Mouse (Mus musculus): Measurements from ENCODE around the gene Myh1. TPM values are rescaled to one million over a fixed set of nuclear protein-coding genes. Genes with fewer than 3 reads are reported as not detected.

Gene Myh1
- 0.10 and 0.17 TPM in 2 replicates for polyA plus RNA-seq (2015; fragmentation: Nextera tagmentation; extraction: Ambion mirVana)

DNA sequence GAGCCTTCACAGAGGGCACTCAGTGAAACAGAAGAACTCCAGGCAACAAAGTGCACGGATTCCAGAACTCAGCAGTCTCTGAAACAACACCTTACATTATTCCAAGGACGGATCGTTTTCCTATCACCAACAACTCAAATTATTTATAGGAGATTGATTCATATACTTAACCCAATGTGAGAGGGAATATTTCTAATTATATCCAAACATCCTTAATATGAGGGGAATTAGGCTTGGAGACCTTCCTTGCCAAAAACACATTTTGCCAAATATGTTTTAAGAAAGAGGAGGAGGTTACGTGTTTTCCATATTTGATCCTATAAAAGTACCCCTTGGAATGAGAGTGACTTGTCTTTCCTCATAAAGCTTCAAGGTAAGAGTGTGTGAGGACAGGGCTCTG lies at the start of gene Myh1:
Gene Myh1 (plus strand): TSS at position 301 of the 400 bp plus-strand sequence.
- Histone ChIP-seq H3K27ac (no peak within 1 kb of the TSS), H3K4me2 (no peak within 1 kb of the TSS), H3K4me3 (replicated peaks) (no peak within 1 kb of the TSS), H3K36me3 (no peaks in the 10 kb centered on the region), H3K9ac (no peak within 1 kb of the TSS), H3K4me1 (no peaks in the 10 kb centered on the region), H3K27me3 (no peaks in the 10 kb centered on the region), H3K9me3 (replicated peaks) (no peaks in the 10 kb centered on the region)
- WGBS: 74% methylated on average over 4 of the region's 4 CpGs
- no peak for ATAC-seq (replicated peaks; ENCODE audit: low FRiP score)

DNA sequence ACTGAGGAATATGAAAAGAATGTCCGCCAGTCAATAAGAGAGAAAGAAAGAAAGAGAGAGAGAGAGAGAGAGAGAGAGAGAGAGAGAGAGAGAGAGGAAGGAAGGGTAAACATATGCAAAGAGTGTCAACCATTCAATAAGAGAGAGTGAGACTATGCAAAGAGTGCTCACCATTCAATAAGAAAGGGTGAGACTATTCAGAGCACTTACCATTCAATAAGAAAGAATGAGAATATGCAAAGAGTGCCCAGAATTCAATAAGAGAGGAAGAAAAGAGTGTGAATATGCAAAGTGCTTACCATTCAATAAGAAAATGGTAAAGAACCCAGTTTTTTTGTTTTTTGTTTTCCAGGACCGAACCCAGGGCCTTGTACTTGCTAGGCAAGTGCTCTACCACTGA lies 49.6 kb upstream of the Myh1 start:
- H3K9ac ChIP-seq: no peak overlapping the region
- H3K4me2 ChIP-seq: no peak overlapping the region
- H3K27me3 ChIP-seq: no peaks in the 10 kb centered on the region
- no peaks in the 10 kb centered on the region for H3K9me3 ChIP-seq (replicated peaks)
- H3K4me1 ChIP-seq: no peaks in the 10 kb centered on the region
- 89% methylated on average over 2 of the region's 2 CpGs for WGBS
- H3K27ac ChIP-seq: no peak overlapping the region
- H3K4me3 ChIP-seq (replicated peaks): no peak overlapping the region
- H3K36me3 ChIP-seq: no peaks in the 10 kb centered on the region
- ATAC-seq (replicated peaks; ENCODE audit: low FRiP score): no peak

DNA sequence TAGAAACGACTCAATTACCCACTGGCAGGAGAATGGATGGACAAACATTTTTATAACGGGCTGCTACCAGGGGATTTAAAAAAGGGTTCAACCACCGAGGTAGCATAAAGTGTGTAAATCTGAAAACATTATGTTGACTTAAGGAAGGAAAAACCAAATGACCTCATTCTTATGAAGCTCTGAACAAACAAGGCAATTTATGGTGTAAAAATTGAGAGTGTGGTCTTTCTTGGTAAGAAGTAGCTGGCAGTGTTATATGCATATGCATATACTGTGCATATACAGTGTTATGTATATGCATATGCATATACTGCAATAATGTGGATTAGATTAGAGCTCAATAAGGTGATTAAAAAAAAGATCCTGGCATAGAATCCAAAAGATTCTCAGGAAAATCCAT lies 48.7 kb upstream of the Myh1 start:
- Histone ChIP-seq H3K4me1 (no peaks in the 10 kb centered on the region), H3K4me3 (replicated peaks) (no peak overlapping the region), H3K27ac (no peak overlapping the region), H3K9ac (no peak overlapping the region), H3K9me3 (replicated peaks) (no peaks in the 10 kb centered on the region), H3K27me3 (no peaks in the 10 kb centered on the region), H3K36me3 (no peaks in the 10 kb centered on the region), H3K4me2 (no peak overlapping the region)
- no peak for ATAC-seq (replicated peaks; ENCODE audit: low FRiP score)
- WGBS: 65% methylated on average over 3 of the region's 3 CpGs

DNA sequence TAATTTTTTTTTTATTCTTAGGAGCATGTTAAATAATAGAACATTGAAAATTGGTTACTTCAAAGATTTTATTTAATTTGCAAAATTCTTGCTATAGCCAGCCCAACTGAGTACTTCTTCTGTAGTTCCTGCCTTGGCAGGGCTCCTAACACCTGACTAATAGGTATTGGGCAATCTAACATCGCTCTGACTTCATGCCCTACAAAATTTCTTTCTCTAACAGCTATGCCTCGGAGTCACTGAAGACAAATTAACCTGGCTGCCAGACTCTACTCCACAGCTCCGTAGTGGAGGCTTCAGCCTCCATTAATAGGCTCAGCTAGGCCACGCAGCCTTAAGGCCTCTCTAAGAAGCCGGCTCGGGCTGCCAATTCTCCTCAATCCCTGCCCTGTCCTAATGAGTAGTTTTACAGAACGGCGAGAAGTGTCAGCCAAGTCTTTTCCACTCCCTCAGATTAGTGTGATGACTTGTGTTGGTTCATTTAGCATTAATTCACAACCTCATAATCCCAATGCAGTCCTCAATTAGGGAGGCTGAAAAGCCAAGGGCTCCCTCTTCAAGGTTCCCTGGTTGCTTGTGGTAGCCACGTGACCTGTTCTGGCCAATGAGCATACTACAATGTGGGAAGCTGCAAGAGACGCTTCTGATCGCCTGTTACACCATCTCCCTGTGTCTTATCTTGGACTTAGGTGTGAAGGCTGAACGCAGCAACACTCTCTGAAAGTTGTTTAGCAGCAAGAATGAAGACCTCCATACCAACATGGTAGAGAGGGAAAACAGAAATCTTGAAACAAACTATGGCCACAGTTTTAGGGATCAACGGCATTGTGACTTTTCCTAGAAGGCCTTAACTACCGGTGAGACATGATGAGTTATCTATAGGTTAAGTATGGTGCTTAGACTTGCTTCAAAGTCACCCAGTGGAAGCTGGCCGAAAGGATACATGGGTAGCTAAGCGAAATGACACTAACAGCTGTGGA lies 47.9 kb upstream of the Myh1 start:
- 87% methylated on average over 16 of the region's 16 CpGs for WGBS
- H3K4me1 ChIP-seq: no peaks in the 10 kb centered on the region
- H3K9ac ChIP-seq: no peak overlapping the region
- no peak overlapping the region for H3K27ac ChIP-seq
- no peak for ATAC-seq (replicated peaks; ENCODE audit: low FRiP score)
- no peaks in the 10 kb centered on the region for H3K9me3 ChIP-seq (replicated peaks)
- no peaks in the 10 kb centered on the region for H3K36me3 ChIP-seq
- no peak overlapping the region for H3K4me3 ChIP-seq (replicated peaks)
- H3K27me3 ChIP-seq: no peaks in the 10 kb centered on the region
- no peak overlapping the region for H3K4me2 ChIP-seq

DNA sequence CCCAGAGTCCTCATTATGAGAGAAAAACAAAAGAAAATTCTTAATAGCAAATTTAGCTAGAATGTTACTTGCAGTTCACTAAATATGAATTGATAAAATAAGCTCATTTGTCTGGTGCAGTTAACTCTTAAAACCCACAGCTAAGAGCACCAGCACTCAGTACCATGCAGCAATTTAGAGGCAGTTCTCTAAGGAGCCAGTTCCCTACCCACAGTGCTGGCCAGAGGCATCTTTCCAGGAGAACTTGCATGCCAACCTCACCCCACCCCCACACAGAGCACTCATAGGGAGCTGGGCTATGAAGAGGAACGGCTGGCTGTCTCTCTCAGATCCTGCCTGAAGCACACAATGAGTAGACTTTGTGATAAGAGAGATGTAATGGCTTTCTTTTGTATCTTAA lies 46.7 kb upstream of the Myh1 start:
- Histone ChIP-seq H3K27ac (no peak overlapping the region), H3K9ac (no peak overlapping the region), H3K36me3 (no peaks in the 10 kb centered on the region), H3K4me1 (no peaks in the 10 kb centered on the region), H3K4me2 (no peak overlapping the region), H3K9me3 (replicated peaks) (no peaks in the 10 kb centered on the region), H3K4me3 (replicated peaks) (no peak overlapping the region), H3K27me3 (no peaks in the 10 kb centered on the region)
- ATAC-seq (replicated peaks; ENCODE audit: low FRiP score): no peak
- WGBS: 30% methylated on average over 1 of the region's 1 CpGs

DNA sequence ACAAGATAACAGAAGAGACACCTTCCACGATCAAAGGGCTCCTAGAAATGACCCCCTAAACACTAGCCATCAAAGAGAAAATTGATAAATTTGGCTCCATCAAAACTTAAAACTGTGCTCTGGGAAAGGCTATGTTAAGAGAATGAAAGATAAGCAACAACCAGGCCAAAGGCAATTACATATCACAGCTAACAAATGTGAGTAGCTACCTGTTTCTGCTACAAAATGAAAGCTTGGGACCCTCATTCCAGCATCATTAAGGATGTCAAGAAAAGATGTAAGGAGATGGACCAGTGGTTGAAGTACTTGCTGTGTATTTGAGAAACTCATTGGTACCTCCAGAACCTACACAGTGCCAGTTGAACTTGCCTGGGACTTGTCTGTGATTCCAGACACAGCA lies 46.0 kb upstream of the Myh1 start:
- H3K4me3 ChIP-seq (replicated peaks): no peak overlapping the region
- H3K4me1 ChIP-seq: no peaks in the 10 kb centered on the region
- H3K27ac ChIP-seq: no peak overlapping the region
- 76% methylated on average over 1 of the region's 1 CpGs for WGBS
- no peak overlapping the region for H3K9ac ChIP-seq
- H3K9me3 ChIP-seq (replicated peaks): no peaks in the 10 kb centered on the region
- H3K4me2 ChIP-seq: no peak overlapping the region
- H3K27me3 ChIP-seq: no peaks in the 10 kb centered on the region
- no peak for ATAC-seq (replicated peaks; ENCODE audit: low FRiP score)
- no peaks in the 10 kb centered on the region for H3K36me3 ChIP-seq

DNA sequence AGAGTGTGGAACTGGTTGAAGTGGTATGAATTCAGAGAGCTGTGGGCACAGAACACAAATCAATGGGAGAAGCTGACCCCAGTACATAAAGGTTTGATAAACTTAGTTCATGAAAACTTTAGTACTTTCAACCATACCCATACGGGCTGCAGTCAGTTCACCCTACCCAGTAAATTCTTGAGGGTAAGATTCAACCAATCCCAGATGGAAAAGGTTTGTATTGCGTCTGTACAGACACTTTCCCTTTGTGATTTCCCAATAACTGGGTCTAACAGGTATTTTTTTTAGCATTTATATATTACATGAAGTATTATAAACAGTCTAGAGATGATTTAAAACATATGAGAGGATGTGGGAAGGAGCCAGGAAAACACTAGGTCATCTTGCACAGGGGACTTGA lies 44.2 kb upstream of the Myh1 start:
- Histone ChIP-seq H3K4me2 (no peak overlapping the region), H3K4me1 (no peaks in the 10 kb centered on the region), H3K9me3 (replicated peaks) (no peaks in the 10 kb centered on the region), H3K27ac (no peak overlapping the region), H3K27me3 (no peaks in the 10 kb centered on the region), H3K4me3 (replicated peaks) (no peak overlapping the region), H3K36me3 (no peaks in the 10 kb centered on the region), H3K9ac (no peak overlapping the region)
- no peak for ATAC-seq (replicated peaks; ENCODE audit: low FRiP score)
- 88% methylated on average over 2 of the region's 2 CpGs for WGBS

DNA sequence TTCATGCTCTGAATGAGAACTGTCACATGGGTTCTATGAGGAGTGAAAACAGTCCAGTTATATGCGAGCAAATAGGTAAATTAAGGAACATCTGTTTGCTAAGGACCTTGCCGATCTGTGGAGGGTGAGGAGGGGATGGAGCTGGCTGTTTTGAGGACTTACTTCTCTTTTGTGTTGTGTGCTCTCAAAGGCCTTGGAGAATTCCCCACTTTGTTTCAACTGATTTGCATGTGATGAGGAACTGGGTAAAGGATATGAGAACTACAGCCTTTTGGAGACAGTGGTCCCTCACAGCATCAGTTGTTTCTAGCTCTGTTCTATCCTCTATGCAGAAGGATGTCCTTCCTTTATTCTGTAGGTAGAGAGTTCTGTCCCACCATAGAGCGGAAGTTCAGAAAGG lies 39.7 kb upstream of the Myh1 start:
- no peak for ATAC-seq (replicated peaks; ENCODE audit: low FRiP score)
- Histone ChIP-seq H3K36me3 (no peaks in the 10 kb centered on the region), H3K9me3 (replicated peaks) (no peaks in the 10 kb centered on the region), H3K27me3 (no peaks in the 10 kb centered on the region), H3K27ac (no peak overlapping the region), H3K4me3 (replicated peaks) (no peak overlapping the region), H3K9ac (no peak overlapping the region), H3K4me1 (no peaks in the 10 kb centered on the region), H3K4me2 (no peak overlapping the region)
- WGBS: 86% methylated on average over 3 of the region's 3 CpGs

DNA sequence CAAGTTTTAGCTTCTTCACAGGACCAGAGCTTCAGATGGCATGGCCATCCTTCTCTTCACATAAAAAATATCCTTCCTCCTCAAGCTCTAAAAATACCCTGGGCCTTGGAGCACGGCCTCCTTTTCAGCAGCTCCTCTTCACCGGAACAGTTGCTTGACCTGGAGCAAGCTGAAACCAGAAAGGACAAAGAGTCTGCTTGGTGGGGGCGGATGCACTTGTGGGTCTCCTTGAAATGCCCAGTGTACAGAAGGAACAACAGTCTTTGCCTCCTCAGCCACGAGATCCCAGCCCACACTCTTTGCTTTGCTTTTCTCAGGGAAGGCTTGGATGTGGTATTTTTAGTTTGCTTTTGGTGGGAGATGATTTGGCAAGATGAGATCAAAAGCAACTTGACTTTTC lies 36.2 kb upstream of the Myh1 start:
- Histone ChIP-seq H3K4me3 (replicated peaks) (no peak overlapping the region), H3K4me2 (no peak overlapping the region), H3K4me1 (no peaks in the 10 kb centered on the region), H3K27me3 (no peaks in the 10 kb centered on the region), H3K27ac (no peak overlapping the region), H3K36me3 (no peaks in the 10 kb centered on the region), H3K9ac (no peak overlapping the region), H3K9me3 (replicated peaks) (no peaks in the 10 kb centered on the region)
- ATAC-seq (replicated peaks; ENCODE audit: low FRiP score): no peak
- WGBS: 79% methylated on average over 4 of the region's 4 CpGs

DNA sequence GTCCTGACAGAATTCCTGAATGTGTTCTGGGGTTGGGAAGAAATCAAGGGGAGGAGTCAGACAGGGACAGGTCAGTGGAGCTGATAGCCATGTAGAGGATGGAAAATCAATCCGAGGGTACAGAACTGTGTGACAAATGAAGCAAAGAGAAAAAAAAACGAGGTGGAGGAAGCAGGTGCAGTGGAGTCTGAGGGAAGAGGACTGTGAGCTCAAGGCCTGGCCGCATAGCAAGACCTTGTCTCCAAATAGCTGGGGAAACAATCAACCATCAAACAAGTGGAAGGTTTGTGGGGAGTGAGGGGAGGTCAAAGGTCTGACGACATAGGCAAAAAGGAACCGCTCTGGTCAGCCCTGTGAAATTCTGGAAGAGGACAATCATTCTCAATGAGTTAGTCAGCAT lies 35.0 kb upstream of the Myh1 start:
- Histone ChIP-seq H3K4me3 (replicated peaks) (no peak overlapping the region), H3K27me3 (no peaks in the 10 kb centered on the region), H3K27ac (no peak overlapping the region), H3K9me3 (replicated peaks) (no peaks in the 10 kb centered on the region), H3K36me3 (no peaks in the 10 kb centered on the region), H3K9ac (no peak overlapping the region), H3K4me1 (no peaks in the 10 kb centered on the region), H3K4me2 (no peak overlapping the region)
- WGBS: 46% methylated on average over 5 of the region's 5 CpGs
- ATAC-seq (replicated peaks; ENCODE audit: low FRiP score): no peak

DNA sequence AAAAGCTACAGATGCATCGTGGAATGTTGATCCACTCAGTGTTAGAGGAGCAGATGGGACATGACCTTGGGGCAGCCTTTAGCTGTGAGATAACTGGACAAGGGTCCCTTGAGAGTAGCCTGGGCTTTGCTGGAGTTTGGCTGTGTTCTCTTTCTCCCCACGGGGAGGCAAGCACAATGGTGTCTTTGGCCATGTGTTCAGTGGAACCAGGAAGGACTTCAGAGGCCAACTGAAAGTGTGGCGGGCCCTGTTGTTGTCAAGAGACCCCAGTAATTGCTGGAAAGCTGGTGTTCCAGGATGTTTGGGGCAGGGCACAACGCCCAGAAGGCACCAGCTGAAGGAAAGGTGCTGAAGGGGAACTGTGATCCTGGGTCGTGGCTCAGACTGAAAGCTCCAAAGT lies 30.6 kb upstream of the Myh1 start:
- Histone ChIP-seq H3K9ac (no peak overlapping the region), H3K4me3 (replicated peaks) (no peak overlapping the region), H3K36me3 (no peaks in the 10 kb centered on the region), H3K27ac (no peak overlapping the region), H3K9me3 (replicated peaks) (no peaks in the 10 kb centered on the region), H3K4me2 (no peak overlapping the region), H3K27me3 (no peaks in the 10 kb centered on the region), H3K4me1 (no peaks in the 10 kb centered on the region)
- WGBS: 59% methylated on average over 5 of the region's 5 CpGs
- no peak for ATAC-seq (replicated peaks; ENCODE audit: low FRiP score)

DNA sequence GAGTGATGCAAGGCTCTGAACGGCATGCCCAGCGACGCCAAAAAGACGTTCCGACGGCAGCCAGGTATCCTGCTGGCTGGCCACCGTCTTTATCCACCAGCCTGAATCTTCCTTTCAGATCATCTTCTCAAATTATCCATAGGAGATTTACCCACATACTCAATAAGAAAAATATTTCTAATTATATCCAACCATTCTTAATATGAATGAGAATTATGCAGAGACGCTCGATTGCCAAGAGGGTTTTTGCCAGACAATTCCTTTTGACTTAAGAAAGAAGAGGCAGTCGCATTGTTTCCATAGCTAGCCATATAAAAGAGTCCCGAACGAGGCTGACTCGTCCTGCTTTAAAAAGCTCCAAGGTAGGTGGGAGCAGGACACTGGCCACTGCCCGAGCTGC lies 29.1 kb upstream of the Myh1 start, which contains the start of gene Myh2:
Gene Myh2 (plus strand): TSS at position 301 of the 400 bp plus-strand sequence.
- H3K27me3 ChIP-seq: no peaks in the 10 kb centered on the region
- H3K27ac ChIP-seq: no peak within 1 kb of the TSS
- 82% methylated on average over 14 of the region's 14 CpGs for WGBS
- H3K9ac ChIP-seq: no peak within 1 kb of the TSS
- no peak within 1 kb of the TSS for H3K4me3 ChIP-seq (replicated peaks)
- no peak for ATAC-seq (replicated peaks; ENCODE audit: low FRiP score)
- H3K36me3 ChIP-seq: no peaks in the 10 kb centered on the region
- H3K9me3 ChIP-seq (replicated peaks): no peaks in the 10 kb centered on the region
- no peaks in the 10 kb centered on the region for H3K4me1 ChIP-seq
- no peak within 1 kb of the TSS for H3K4me2 ChIP-seq

DNA sequence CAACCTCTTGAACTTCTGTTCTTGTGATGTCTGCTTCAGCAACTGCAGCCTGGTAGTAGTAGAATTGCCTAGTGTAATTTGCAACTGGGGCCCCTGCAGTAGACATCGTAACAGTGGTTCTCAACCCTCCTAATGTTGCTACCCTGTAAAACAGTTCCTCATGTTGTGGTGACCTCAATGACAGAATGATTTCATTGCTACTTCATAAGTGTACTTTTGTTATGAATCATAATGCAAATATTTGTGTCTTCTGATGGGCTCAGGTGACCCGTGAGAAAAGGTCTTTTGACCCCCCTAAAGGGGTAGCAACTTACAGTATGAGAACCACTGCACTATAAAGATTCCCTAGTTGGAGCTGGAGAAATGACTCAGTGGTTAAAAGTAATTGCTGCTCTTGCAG lies 27.4 kb upstream of the Myh1 start:
- H3K27me3 ChIP-seq: no peaks in the 10 kb centered on the region
- no peaks in the 10 kb centered on the region for H3K4me1 ChIP-seq
- no peak overlapping the region for H3K4me2 ChIP-seq
- no peak overlapping the region for H3K4me3 ChIP-seq (replicated peaks)
- ATAC-seq (replicated peaks; ENCODE audit: low FRiP score): no peak
- WGBS: 83% methylated on average over 2 of the region's 2 CpGs
- no peak overlapping the region for H3K27ac ChIP-seq
- no peak overlapping the region for H3K9ac ChIP-seq
- no peaks in the 10 kb centered on the region for H3K36me3 ChIP-seq
- H3K9me3 ChIP-seq (replicated peaks): no peaks in the 10 kb centered on the region
